Mouse (Mus musculus) kidney, adult 2 months (tissue): ENCODE measurements at regions not wholly inside any gene's neighbourhood (a gene's known extent, or its start where the extent isn't known, plus 50 kb on each side); places are given as distances from the start of the nearest gene placed in this dataset.

Experiments
- CTCF ChIP-seq: fragments of 200-500 bp; conservative IDR thresholded peaks from 2 replicates; pipeline ENCODE4 v1.5.1; 2011; ENCODE audit warnings: low read depth, mild to moderate bottlenecking, control low read depth, low read length, moderate library complexity, mixed read lengths; ENCODE audit not compliant: insufficient read depth, insufficient read length
- POLR2A ChIP-seq: fragments of 200-500 bp; IDR thresholded peaks from one replicate; pipeline ENCODE4 v1.6.1; 2011; ENCODE audit warnings: low read depth, low read length, control low read depth

DNA sequence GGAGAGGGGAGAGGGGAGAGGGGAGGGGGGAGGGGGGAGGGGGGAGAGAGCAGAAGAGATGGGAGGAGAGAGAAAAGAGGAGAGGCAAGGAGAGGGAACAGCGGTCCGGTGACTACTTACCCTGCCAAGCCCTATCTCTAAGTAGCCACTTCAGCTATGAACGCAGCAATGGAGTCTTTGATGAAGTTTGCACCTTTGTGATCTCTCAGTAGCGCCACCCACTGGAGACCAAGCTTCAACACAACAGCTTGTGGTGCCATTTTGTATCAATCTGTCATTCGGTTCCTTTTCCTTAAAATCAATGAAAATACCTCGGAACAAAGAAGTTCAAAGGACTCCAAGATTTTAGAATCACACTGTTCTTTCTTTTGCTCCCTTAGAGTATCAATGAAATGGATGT, 141.7 kb downstream of the Iqub start:
- TF ChIP-seq CTCF = no peak
- TF ChIP-seq POLR2A = no peak
